Mouse (Mus musculus) cortical plate, adult 2 months (tissue): ENCODE results near the gene Sufu.

Experiments used
- CTCF ChIP-seq: fragments of 200-500 bp; IDR thresholded peaks from 2 replicates; pipeline ENCODE4 v1.5.1; 2011; ENCODE audit warnings: mild to moderate bottlenecking, control low read depth, low read length; ENCODE audit not compliant: insufficient read depth; ENCODE audit errors: extremely low read depth
- POLR2A ChIP-seq: fragments of 200-500 bp; IDR thresholded peaks from 2 replicates; pipeline ENCODE4 v1.6.1; 2011; ENCODE audit warnings: mild to moderate bottlenecking, low read length, control low read depth; ENCODE audit not compliant: insufficient read depth; ENCODE audit errors: extremely low read depth

GRCm38 (mm10) chr19:46449261-46450005, 52.7 kb downstream of the Sufu start:
- TF ChIP-seq POLR2A, result no peak
- TF ChIP-seq CTCF, result no peak
